7 mouse cellular contexts compared by ENCODE assay signal in genomic region chr1:97580680-97581079, GRCm38 (mm10).
DNase-seq lines count a peak whose midpoint lies in the region; ATAC-seq and TF ChIP-seq lines count a peak whose summit lies in the region.
"Not testable (repeated sequence)": the region's sequence is repeated elsewhere in the genome, so short reads cannot be mapped to it uniquely, and the experiment has no call there.

No protein-coding gene starts in this region.

- TF ChIP-seq EP300 in stomach, postnatal 0 days (optimal IDR thresholded peaks at IDR 0.05): not testable (repeated sequence)

- H3K4me1 ChIP-seq in intestine, embryonic 16.5 days (ENCODE audit: control insufficient read depth, insufficient read depth, low read length); midbrain, embryonic 11.5 days (ENCODE audit: control insufficient read depth, insufficient read depth, low read length); stomach, postnatal 0 days (replicated peaks; ENCODE audit: control insufficient read depth, insufficient read depth): not testable (repeated sequence)

- H3K9ac ChIP-seq in intestine, embryonic 16.5 days (ENCODE audit: low read depth, low read length); midbrain, embryonic 11.5 days (ENCODE audit: low read length); stomach, postnatal 0 days (ENCODE audit: low read length): not testable (repeated sequence)

- H3K36me3 ChIP-seq in intestine, embryonic 16.5 days (ENCODE audit: control insufficient read depth, insufficient read depth, low read length); midbrain, embryonic 11.5 days (ENCODE audit: control insufficient read depth, insufficient read depth, low read length); stomach, postnatal 0 days (ENCODE audit: control insufficient read depth, insufficient read depth, low read length): not testable (repeated sequence)

- not testable (repeated sequence) for H3K4me3 ChIP-seq in intestine, embryonic 16.5 days (ENCODE audit: low read length); midbrain, embryonic 11.5 days (ENCODE audit: low read depth, low read length); stomach, postnatal 0 days (ENCODE audit: low read depth, low read length)

- H3K27ac ChIP-seq in intestine, embryonic 16.5 days (ENCODE audit: low read length); midbrain, embryonic 11.5 days (ENCODE audit: low read depth, low read length); stomach, postnatal 0 days (replicated peaks): not testable (repeated sequence)

- TF ChIP-seq CTCF in stomach, postnatal 0 days (IDR thresholded peaks at IDR 0.05; ENCODE audit: low read depth): not testable (repeated sequence)

- H3K9me3 ChIP-seq in intestine, embryonic 16.5 days (ENCODE audit: control insufficient read depth, low read length); midbrain, embryonic 11.5 days (ENCODE audit: control insufficient read depth, low read length); stomach, postnatal 0 days (ENCODE audit: control insufficient read depth, low read length): not testable (repeated sequence)

- not testable (repeated sequence) for H3K4me2 ChIP-seq in intestine, embryonic 16.5 days (ENCODE audit: low read depth, low read length); midbrain, embryonic 11.5 days; stomach, postnatal 0 days (replicated peaks; ENCODE audit: low read depth)

- ATAC-seq in CD4-positive, CD25-positive, alpha-beta regulatory T cell, adult 4 months: peak; percentile 0
- peak; percentile 4; the same call in 1 of the 2 replicates for ATAC-seq in granulocyte monocyte progenitor cell, adult 5-6 weeks (replicated peaks; ENCODE audit: poor library complexity, severe bottlenecking)
- ATAC-seq in intestine, embryonic 16.5 days: peak; percentile 82
- not testable (repeated sequence) for ATAC-seq in midbrain, embryonic 11.5 days (ENCODE audit: low FRiP score)
- peak; percentile 93 for ATAC-seq in stomach, postnatal 0 days (ENCODE audit: low FRiP score, low TSS enrichment)

- DNase-seq in midbrain, embryonic 11.5 days (ENCODE audit: low spot score, missing footprints): peak; percentile 8
- peak; percentile 46 for DNase-seq in stomach, postnatal 0 days (ENCODE audit: low spot score)
- peak; percentile 18 to 28 for DNase-seq in thymus, postnatal 10 days (ENCODE audit: low spot score in 2 of 2)
- DNase-seq in thymus, postnatal 36 days: peak; percentile 37 to 49

- not testable (repeated sequence) for H3K27me3 ChIP-seq in intestine, embryonic 16.5 days (replicated peaks; ENCODE audit: control insufficient read depth, insufficient read depth, low read length); midbrain, embryonic 11.5 days (ENCODE audit: control insufficient read depth, insufficient read depth, low read length); stomach, postnatal 0 days (ENCODE audit: control insufficient read depth, insufficient read depth, low read length)
